Mouse (Mus musculus) ES-E14 (cell line): ENCODE data around the gene Lrrc4.

ENCODE experiments used
- HCFC1 ChIP-seq: IDR thresholded peaks from 2 replicates; pipeline ENCODE4 v1.6.1; 2012; ENCODE audit warnings: low read length, inconsistent platforms, borderline replicate concordance; ENCODE audit not compliant: insufficient read depth
- ZC3H11A ChIP-seq: IDR thresholded peaks from 2 replicates; pipeline ENCODE4 v1.6.1; 2012; ENCODE audit warnings: low read depth, mild to moderate bottlenecking, inconsistent platforms, low read length, borderline replicate concordance
- ZNF384 ChIP-seq: IDR thresholded peaks from 2 replicates; pipeline ENCODE4 v1.6.1; 2012; ENCODE audit warnings: low read depth, low read length, inconsistent platforms

- TF ChIP-seq HCFC1 (no peak), ZNF384 (no peak), ZC3H11A (no peak)
Measured at GRCm38 (mm10) chr6:28669251-28669650, 162.3 kb downstream of the Lrrc4 start.
